Mouse (Mus musculus) intestine, embryonic 15.5 days (tissue): ENCODE measurements around the gene Chrna9. TPM values are rescaled to one million over a fixed set of nuclear protein-coding genes. Genes with fewer than 3 reads are reported as not detected.
"Not testable (repeated sequence)": the region's sequence is repeated elsewhere in the genome, so short reads cannot be mapped to it uniquely, and the experiment has no call there.

Experiments used
- ATAC-seq: fragments of 200-750 bp; cut with Nextera tagmentation; 2 replicates; pipeline ENCODE4 v1.8.0; 2017; ENCODE audit warnings: moderate TSS enrichment, moderate library complexity
- H3K27ac ChIP-seq: fragments of 300-500 bp; sonication (generic); 2 replicates; pipeline ENCODE4 v1.5.1; 2015; ENCODE audit warnings: mild to moderate bottlenecking, inconsistent platforms
- H3K27me3 ChIP-seq: fragments of 300-500 bp; sonication (generic); replicated peaks from 2 replicates; pipeline ENCODE4 v1.6.1; 2015; ENCODE audit warnings: inconsistent platforms
- H3K36me3 ChIP-seq: fragments of 300-500 bp; sonication (generic); 2 replicates; pipeline ENCODE4 v1.6.1; 2015; ENCODE audit warnings: inconsistent platforms
- H3K4me1 ChIP-seq: fragments of 300-500 bp; sonication (generic); replicated peaks from 2 replicates; pipeline ENCODE4 v1.6.1; 2015; ENCODE audit warnings: inconsistent platforms
- H3K4me2 ChIP-seq: fragments of 300-500 bp; sonication (generic); replicated peaks from 2 replicates; pipeline ENCODE4 v1.6.1; 2015; ENCODE audit warnings: mild to moderate bottlenecking, inconsistent platforms
- H3K4me3 ChIP-seq: fragments of 300-500 bp; sonication (generic); replicated peaks from 2 replicates; pipeline ENCODE4 v1.5.1; 2015; ENCODE audit warnings: inconsistent platforms
- H3K9ac ChIP-seq: fragments of 300-500 bp; sonication (generic); 2 replicates; pipeline ENCODE4 v1.6.1; 2015; ENCODE audit warnings: inconsistent platforms
- H3K9me3 ChIP-seq: fragments of 300-500 bp; sonication (generic); 2 replicates; pipeline ENCODE4 v1.6.1; 2016; ENCODE audit warnings: inconsistent platforms
- WGBS: fragments of 180-500 bp; shearing (Covaris S2); methylation state at CpG from one replicate; pipeline ENCODE4 v1.1.7; 2015; 5-methylcytosine and 5-hydroxymethylcytosine counted together
- polyA plus RNA-seq: library from polyadenylated mRNA; unstranded; fragments of >200 nt; fragmentation: Nextera tagmentation; extraction: Ambion mirVana; gene quantifications from 2 replicates; pipeline ENCODE4 v1.2.1, GENCODE M21; 2015

Chrna9 gene
- polyA plus RNA-seq, 1 experiment from 2014 or later: not detected

DNA sequence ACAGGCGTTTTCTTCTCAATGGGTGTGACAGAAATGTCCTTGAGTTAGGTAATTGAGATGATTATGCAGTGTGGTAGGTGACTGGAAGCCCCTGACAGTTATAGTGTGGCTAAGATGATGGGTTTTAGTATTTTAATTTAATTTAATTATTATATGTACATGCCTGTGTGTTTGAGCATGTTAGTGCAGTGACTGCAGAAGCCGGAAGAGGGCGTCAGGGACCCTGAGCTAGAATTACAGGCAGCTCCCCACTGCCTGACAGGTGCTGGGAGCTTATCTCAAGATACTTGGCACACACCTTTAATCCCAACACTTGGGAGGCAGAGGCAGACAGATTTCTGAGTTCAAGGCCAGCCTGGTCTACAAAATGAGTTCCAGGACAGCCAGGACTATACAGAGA lies 33.3 kb downstream of the Chrna9 start:
- Histone ChIP-seq H3K27ac (no peak overlapping the region), H3K9me3 (no peaks in the 10 kb centered on the region), H3K36me3 (no peaks in the 10 kb centered on the region), H3K27me3 (no peaks in the 10 kb centered on the region), H3K9ac (no peak overlapping the region), H3K4me1 (no peaks in the 10 kb centered on the region), H3K4me3 (no peak overlapping the region), H3K4me2 (no peak overlapping the region)
- WGBS: 86% methylated on average over 3 of the region's 3 CpGs
- no peak for ATAC-seq

- ATAC-seq: no peak
- Histone ChIP-seq H3K4me3 (no peak overlapping the region), H3K9ac (no peak overlapping the region), H3K4me1 (no peaks in the 10 kb centered on the region), H3K27ac (no peak overlapping the region), H3K36me3 (no peaks in the 10 kb centered on the region), H3K4me2 (no peak overlapping the region), H3K9me3 (no peaks in the 10 kb centered on the region), H3K27me3 (no peaks in the 10 kb centered on the region)
- WGBS: 70% methylated on average over 2 of the region's 2 CpGs
Measured at GRCm38 (mm10) chr5:65973189-65973588, 38.5 kb downstream of the Chrna9 start.

DNA sequence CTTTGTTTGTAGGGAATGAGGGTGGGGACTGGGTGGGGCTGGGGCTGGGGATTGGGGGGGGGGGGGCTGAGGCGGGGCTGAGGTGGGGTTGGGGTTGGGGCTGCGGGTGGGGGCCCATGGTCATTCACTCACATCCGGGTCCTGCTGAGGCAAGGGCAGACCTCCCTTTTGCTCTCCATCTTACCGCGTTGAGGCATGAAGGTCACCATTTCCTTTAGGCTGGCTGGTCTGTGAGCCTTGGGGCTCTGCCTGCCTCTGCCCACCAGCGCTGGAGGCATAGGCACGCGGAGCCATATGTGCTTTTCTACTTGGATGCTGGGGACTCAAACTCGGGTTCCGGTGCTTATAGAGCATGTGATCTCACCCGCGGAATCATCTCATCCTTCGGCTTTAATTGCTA lies 41.0 kb downstream of the Chrna9 start:
- Histone ChIP-seq H3K9ac (no peak overlapping the region), H3K27me3 (no peaks in the 10 kb centered on the region), H3K27ac (no peak overlapping the region), H3K9me3 (no peaks in the 10 kb centered on the region), H3K4me1 (no peaks in the 10 kb centered on the region), H3K4me2 (no peak overlapping the region), H3K4me3 (no peak overlapping the region), H3K36me3 (no peaks in the 10 kb centered on the region)
- ATAC-seq: no peak
- 90% methylated on average over 13 of the region's 13 CpGs for WGBS

- H3K9me3 ChIP-seq: no peaks in the 10 kb centered on the region
- no peaks in the 10 kb centered on the region for H3K36me3 ChIP-seq
- H3K4me3 ChIP-seq: no peak overlapping the region
- no peaks in the 10 kb centered on the region for H3K4me1 ChIP-seq
- H3K27ac ChIP-seq: no peak overlapping the region
- H3K4me2 ChIP-seq: no peak overlapping the region
- WGBS: 93% methylated on average over 5 of the region's 5 CpGs
- ATAC-seq: no peak
- H3K27me3 ChIP-seq: no peaks in the 10 kb centered on the region
- H3K9ac ChIP-seq: no peak overlapping the region
Measured at GRCm38 (mm10) chr5:65986426-65986825, 51.7 kb downstream of the Chrna9 start.

DNA sequence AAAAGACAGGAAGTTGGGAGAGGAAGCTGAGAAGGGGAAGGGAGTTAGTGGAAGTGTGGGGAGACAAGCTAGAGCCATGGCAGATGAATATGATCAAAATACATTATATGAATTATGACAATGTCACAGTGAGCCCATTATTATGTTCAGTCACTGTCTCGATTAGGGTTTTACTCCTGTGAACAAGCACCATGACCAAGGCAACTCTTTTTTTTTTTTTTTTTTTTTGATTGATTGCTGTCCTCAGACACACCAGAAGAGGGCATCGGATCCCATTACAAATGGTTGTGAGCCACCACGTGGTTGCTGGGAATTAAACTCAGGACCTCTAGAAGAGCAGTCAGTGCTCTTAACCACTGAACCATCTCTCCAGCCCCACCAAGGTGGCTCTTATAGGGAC lies 52.3 kb downstream of the Chrna9 start:
- not testable (repeated sequence) for H3K27ac ChIP-seq, H3K4me3 ChIP-seq, ATAC-seq, H3K4me1 ChIP-seq, H3K27me3 ChIP-seq, H3K36me3 ChIP-seq, H3K9ac ChIP-seq, H3K4me2 ChIP-seq, H3K9me3 ChIP-seq
- WGBS: 75% methylated on average over 3 of the region's 3 CpGs

GRCm38 (mm10) chr5:65991191-65991590 lies 56.5 kb downstream of the Chrna9 start:
- no peak overlapping the region for H3K4me2 ChIP-seq
- no peaks in the 10 kb centered on the region for H3K27me3 ChIP-seq
- WGBS: 75% methylated on average over 2 of the region's 2 CpGs
- H3K36me3 ChIP-seq: no peaks in the 10 kb centered on the region
- no peaks in the 10 kb centered on the region for H3K9me3 ChIP-seq
- peak; percentile 90 for ATAC-seq
- no peak overlapping the region for H3K27ac ChIP-seq
- no peak overlapping the region for H3K4me3 ChIP-seq
- no peak overlapping the region for H3K9ac ChIP-seq
- H3K4me1 ChIP-seq: no peaks in the 10 kb centered on the region

DNA sequence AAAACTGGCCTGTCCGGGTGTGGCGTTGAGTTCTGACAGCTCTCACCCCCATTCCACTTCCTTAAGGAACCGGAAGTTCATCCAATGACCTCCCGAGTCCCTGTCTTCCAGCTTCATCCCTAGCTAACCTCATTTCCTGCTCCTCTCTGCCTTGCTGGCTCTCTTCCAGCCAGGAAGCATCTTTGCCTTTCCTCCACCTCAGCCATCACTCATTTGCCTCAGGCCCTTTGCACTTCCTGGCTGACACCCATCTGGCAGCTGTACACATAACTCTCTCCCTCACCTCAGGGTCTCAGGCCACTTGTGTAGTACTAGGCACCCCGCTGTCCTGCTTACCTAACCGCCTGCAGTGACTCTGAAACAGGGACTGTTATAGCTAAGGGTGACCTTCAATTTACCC lies 59.9 kb downstream of the Chrna9 start:
- Histone ChIP-seq H3K9me3 (no peaks in the 10 kb centered on the region), H3K4me3 (no peak overlapping the region), H3K27me3 (no peaks in the 10 kb centered on the region), H3K27ac (no peak overlapping the region), H3K4me2 (no peak overlapping the region), H3K9ac (no peak overlapping the region), H3K36me3 (no peaks in the 10 kb centered on the region), H3K4me1 (no peaks in the 10 kb centered on the region)
- 73% methylated on average over 6 of the region's 6 CpGs for WGBS
- no peak for ATAC-seq

GRCm38 (mm10) chr5:65997813-65998212 lies 63.1 kb downstream of the Chrna9 start:
- ATAC-seq: no peak
- H3K36me3 ChIP-seq: no peaks in the 10 kb centered on the region
- H3K4me3 ChIP-seq: no peak overlapping the region
- no peak overlapping the region for H3K27ac ChIP-seq
- no peak overlapping the region for H3K4me2 ChIP-seq
- no peaks in the 10 kb centered on the region for H3K27me3 ChIP-seq
- peaks cover 5% of the 10 kb centered on the region; the same call in 1 of the 2 replicates for H3K4me1 ChIP-seq
- H3K9me3 ChIP-seq: no peaks in the 10 kb centered on the region
- no peak overlapping the region for H3K9ac ChIP-seq

GRCm38 (mm10) chr5:65999106-65999505 lies 64.4 kb downstream of the Chrna9 start:
- no peaks in the 10 kb centered on the region for H3K9me3 ChIP-seq
- WGBS: 85% methylated on average over 7 of the region's 7 CpGs
- no peak overlapping the region for H3K4me3 ChIP-seq
- H3K9ac ChIP-seq: no peak overlapping the region
- ATAC-seq: no peak
- no peak overlapping the region for H3K4me2 ChIP-seq
- H3K4me1 ChIP-seq: peaks cover 5% of the 10 kb centered on the region; the same call in 1 of the 2 replicates
- H3K36me3 ChIP-seq: no peaks in the 10 kb centered on the region
- H3K27ac ChIP-seq: no peak overlapping the region
- H3K27me3 ChIP-seq: no peaks in the 10 kb centered on the region

GRCm38 (mm10) chr5:66000074-66000473 lies 65.4 kb downstream of the Chrna9 start:
- Histone ChIP-seq H3K4me2 (no peak overlapping the region), H3K27ac (no peak overlapping the region; the same call in 1 of the 2 replicates), H3K9ac (no peak overlapping the region), H3K27me3 (no peaks in the 10 kb centered on the region), H3K9me3 (no peaks in the 10 kb centered on the region), H3K36me3 (no peaks in the 10 kb centered on the region), H3K4me1 (peaks cover 5% of the 10 kb centered on the region; the same call in 1 of the 2 replicates), H3K4me3 (no peak overlapping the region)
- ATAC-seq: no peak
- 83% methylated on average over 7 of the region's 7 CpGs for WGBS

DNA sequence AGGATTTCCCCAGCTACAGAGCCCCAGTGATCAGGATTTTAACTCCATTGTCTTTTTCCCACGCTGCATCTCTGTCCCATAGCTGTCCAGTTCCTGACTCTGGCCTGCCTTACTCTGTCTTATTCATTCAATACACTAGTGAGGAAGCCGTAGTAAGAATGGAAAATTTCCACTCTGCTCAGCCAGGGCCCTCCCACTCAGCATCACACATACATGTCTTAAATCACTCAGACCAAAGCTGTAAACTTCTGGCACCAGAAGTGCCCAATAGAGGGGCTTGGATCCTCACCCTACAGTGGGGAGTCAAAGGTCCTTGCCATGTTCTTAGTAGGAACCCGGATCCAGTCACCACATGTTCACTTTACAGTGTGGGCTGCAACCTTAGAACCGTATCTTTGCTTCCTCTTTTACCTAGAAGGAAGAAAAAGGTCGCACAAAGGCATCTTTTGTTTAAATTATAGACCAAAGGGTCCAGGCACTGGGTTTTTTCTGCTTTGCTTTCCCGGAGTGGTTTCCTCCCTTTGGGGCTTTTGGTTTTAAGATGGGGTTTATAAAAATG lies 65.9 kb downstream of the Chrna9 start:
- no peaks in the 10 kb centered on the region for H3K27me3 ChIP-seq
- WGBS: 24% methylated on average over 6 of the region's 6 CpGs
- no peak overlapping the region; the same call in 1 of the 2 replicates for H3K27ac ChIP-seq
- no peak for ATAC-seq
- no peak overlapping the region for H3K4me3 ChIP-seq
- no peaks in the 10 kb centered on the region for H3K9me3 ChIP-seq
- H3K36me3 ChIP-seq: no peaks in the 10 kb centered on the region
- H3K4me2 ChIP-seq: no peak overlapping the region
- H3K9ac ChIP-seq: no peak overlapping the region
- peaks cover 5% of the 10 kb centered on the region; the same call in 1 of the 2 replicates for H3K4me1 ChIP-seq

DNA sequence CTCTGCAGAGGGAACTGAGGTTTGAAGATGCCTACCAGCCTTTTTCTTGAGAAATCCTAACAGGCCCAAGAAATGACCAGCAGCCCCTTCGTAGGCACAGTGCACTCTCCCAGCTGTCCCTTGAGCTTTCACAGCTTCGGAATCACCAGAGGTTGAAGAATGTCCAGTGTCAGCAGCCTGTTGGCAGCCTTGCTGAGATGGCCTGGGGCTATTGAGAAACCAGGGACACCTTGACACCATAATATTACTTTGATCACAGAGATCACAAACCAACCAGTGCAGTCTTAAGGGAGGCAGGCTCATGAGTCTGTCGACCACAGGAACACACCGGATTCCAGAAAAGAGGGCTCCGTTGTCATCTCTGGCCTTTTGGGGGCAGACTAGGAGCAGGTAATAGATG lies 66.5 kb downstream of the Chrna9 start:
- ATAC-seq: no peak
- no peak overlapping the region for H3K4me2 ChIP-seq
- no peak overlapping the region for H3K9ac ChIP-seq
- no peaks in the 10 kb centered on the region for H3K36me3 ChIP-seq
- no peaks in the 10 kb centered on the region for H3K9me3 ChIP-seq
- H3K4me3 ChIP-seq: no peak overlapping the region
- peaks cover 5% of the 10 kb centered on the region; the same call in 1 of the 2 replicates for H3K4me1 ChIP-seq
- no peaks in the 10 kb centered on the region for H3K27me3 ChIP-seq
- 72% methylated on average over 5 of the region's 5 CpGs for WGBS
- no peak overlapping the region for H3K27ac ChIP-seq

- Histone ChIP-seq H3K4me3 (no peak within 1 kb of the TSS), H3K4me2 (peak within 1 kb of the TSS; percentile 40), H3K9me3 (no peaks in the 10 kb centered on the region), H3K27ac (peak within 1 kb of the TSS; percentile 85), H3K27me3 (no peaks in the 10 kb centered on the region), H3K4me1 (peaks cover 5% of the 10 kb centered on the region; the same call in 1 of the 2 replicates), H3K36me3 (no peaks in the 10 kb centered on the region), H3K9ac (no peak within 1 kb of the TSS)
- WGBS: 50% methylated on average over 14 of the region's 14 CpGs
- peak; percentile 89 for ATAC-seq
Measured at GRCm38 (mm10) chr5:66004134-66004925, 69.6 kb downstream of the Chrna9 start, which contains the start of gene 9130230L23Rik. 9130230L23Rik (minus strand) TSS chr5:66004285.
